Mouse (Mus musculus): ENCODE results near the gene Phc2. TPM values are rescaled to one million over a fixed set of nuclear protein-coding genes. Genes with fewer than 3 reads are reported as not detected.

Gene Phc2
- polyA plus RNA-seq, 1 experiment from 2014 or later = 19.4 TPM

DNA sequence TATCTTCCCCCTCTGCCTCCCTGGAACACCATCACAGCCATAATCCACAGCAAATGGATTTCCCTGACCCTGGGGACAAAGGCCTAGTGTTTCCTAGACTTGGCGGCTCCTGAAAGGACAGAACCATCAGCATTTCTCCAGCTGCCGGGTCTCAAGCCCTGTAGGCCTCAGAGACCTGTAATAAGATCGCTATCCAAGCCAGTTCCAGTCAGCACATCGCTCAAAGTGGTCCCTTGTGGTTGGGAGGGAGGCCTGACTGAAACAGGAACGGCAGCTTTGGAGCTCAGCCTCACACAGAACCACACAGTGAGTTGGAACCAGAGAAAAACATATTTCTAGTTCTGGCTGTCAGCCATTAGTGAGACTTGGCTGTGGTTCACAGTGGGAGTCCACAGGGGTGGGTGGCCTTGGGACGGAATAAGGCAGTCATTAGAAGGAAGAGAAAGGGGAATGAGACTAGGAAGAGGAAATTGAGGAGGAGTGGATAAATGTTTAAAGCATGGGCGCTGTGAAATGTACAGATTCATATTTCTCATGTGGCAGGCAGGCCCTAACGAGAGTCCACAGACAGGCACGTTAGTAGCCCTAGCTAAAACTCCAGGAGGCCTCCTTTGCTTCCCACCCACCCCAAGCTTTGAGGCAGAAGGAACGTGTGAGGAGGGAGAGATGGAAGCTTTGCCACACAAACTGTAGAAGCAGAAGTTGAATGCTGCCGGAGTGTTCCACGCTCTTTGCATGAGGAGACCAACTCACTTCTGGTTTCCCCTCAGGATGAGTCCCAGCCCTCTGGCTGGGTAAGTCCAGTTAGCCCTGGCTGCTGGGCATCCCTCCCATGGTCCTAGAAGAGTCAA lies 43.7 kb downstream of the Phc2 start:
- H3K9me3 ChIP-seq (ENCODE audit: low read length) = no peaks in the 10 kb centered on the region
- peak; percentile 93 for ATAC-seq (ENCODE audit: low FRiP score, low TSS enrichment)
- peak overlapping the region; percentile 39 for H3K9ac ChIP-seq (replicated peaks; ENCODE audit: low read length)
- peak overlapping the region; percentile 89 for H3K27ac ChIP-seq (ENCODE audit: low read length)
- WGBS = 37% methylated on average over 12 of the region's 12 CpGs
- no peaks in the 10 kb centered on the region for H3K27me3 ChIP-seq (ENCODE audit: insufficient read depth, low read length)
- no peaks in the 10 kb centered on the region for H3K36me3 ChIP-seq (ENCODE audit: insufficient read depth, low read length)
- H3K4me3 ChIP-seq (ENCODE audit: low read length) = no peak overlapping the region
- no peak overlapping the region for H3K4me2 ChIP-seq (replicated peaks; ENCODE audit: low read depth, low read length)
- H3K4me1 ChIP-seq (ENCODE audit: insufficient read depth, low read length) = peaks cover 54% of the 10 kb centered on the region

GRCm38 (mm10) chr4:128699916-128700315 lies 45.4 kb downstream of the Phc2 start:
- no peak overlapping the region for H3K27ac ChIP-seq (ENCODE audit: low read length)
- H3K9ac ChIP-seq (replicated peaks; ENCODE audit: low read length) = no peak overlapping the region
- 88% methylated on average over 4 of the region's 4 CpGs for WGBS
- ATAC-seq (ENCODE audit: low FRiP score, low TSS enrichment) = no peak
- no peaks in the 10 kb centered on the region for H3K9me3 ChIP-seq (ENCODE audit: low read length)
- H3K4me3 ChIP-seq (ENCODE audit: low read length) = no peak overlapping the region
- H3K4me2 ChIP-seq (replicated peaks; ENCODE audit: low read depth, low read length) = no peak overlapping the region
- H3K36me3 ChIP-seq (ENCODE audit: insufficient read depth, low read length) = no peaks in the 10 kb centered on the region
- H3K4me1 ChIP-seq (ENCODE audit: insufficient read depth, low read length) = peaks cover 45% of the 10 kb centered on the region
- H3K27me3 ChIP-seq (ENCODE audit: insufficient read depth, low read length) = no peaks in the 10 kb centered on the region

DNA sequence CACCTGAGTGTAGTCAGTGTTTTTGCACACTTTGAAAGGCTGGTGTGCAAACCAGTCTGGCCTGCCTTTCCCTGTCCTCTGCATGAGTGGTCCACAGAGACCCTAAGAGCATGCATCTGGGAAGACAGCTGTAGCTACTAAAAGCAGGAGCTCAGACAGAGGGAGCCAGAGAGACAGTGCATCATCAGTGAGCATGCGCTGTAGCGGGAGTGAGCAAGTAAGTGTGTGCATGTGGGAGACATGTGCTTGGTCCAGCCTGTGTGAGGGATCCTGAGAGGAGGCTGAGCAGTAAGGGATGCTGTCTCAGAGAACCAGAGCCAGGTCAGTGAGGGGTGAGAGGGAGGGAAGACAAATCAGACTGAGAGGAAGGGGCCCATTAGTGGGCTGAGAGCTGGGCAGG lies 46.0 kb downstream of the Phc2 start:
- no peaks in the 10 kb centered on the region for H3K36me3 ChIP-seq (ENCODE audit: insufficient read depth, low read length)
- no peak overlapping the region for H3K4me2 ChIP-seq (replicated peaks; ENCODE audit: low read depth, low read length)
- no peak for ATAC-seq (ENCODE audit: low FRiP score, low TSS enrichment)
- no peaks in the 10 kb centered on the region for H3K27me3 ChIP-seq (ENCODE audit: insufficient read depth, low read length)
- no peak overlapping the region for H3K9ac ChIP-seq (replicated peaks; ENCODE audit: low read length)
- no peaks in the 10 kb centered on the region for H3K9me3 ChIP-seq (ENCODE audit: low read length)
- no peak overlapping the region for H3K27ac ChIP-seq (ENCODE audit: low read length)
- 56% methylated on average over 2 of the region's 2 CpGs for WGBS
- H3K4me1 ChIP-seq (ENCODE audit: insufficient read depth, low read length) = peaks cover 40% of the 10 kb centered on the region
- no peak overlapping the region for H3K4me3 ChIP-seq (ENCODE audit: low read length)

GRCm38 (mm10) chr4:128705138-128705720 lies 50.7 kb downstream of the Phc2 start:
- H3K27ac ChIP-seq (ENCODE audit: low read length) = no peak overlapping the region

DNA sequence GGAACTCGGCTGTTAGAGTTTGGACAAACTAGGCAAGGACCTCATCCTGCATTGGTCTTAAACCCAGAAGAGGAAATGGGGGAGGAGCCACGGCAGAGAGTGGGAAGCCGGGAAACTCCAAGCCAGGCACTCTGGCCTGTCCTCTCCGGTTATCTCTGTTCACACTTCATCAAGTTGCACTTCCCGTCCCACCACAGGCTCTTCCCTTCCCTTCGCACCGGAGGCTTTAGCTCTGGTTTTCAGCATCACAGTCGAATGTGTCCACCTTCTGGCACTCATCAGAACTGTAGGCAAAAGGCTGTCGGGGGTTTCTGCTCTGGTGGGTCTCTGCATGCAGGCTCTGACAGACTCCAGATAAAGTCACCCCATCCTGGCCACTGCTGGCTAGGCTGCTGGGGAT lies 52.1 kb downstream of the Phc2 start:
- H3K27ac ChIP-seq (ENCODE audit: low read length) = no peak overlapping the region
- WGBS = 7% methylated on average over 9 of the region's 9 CpGs
- H3K9ac ChIP-seq (replicated peaks; ENCODE audit: low read length) = no peak overlapping the region

More at GRCm38 (mm10) chr4:128705138-128705720, 50.7 kb downstream of the Phc2 start:
- H3K36me3 ChIP-seq (ENCODE audit: insufficient read depth, low read length) = 0 out of 2 replicates have a peak, but pooled peaks cover 4% of the 10 kb centered on the region
- no peak overlapping the region for H3K4me3 ChIP-seq (ENCODE audit: low read length)
- H3K4me1 ChIP-seq (ENCODE audit: insufficient read depth, low read length) = peaks cover 14% of the 10 kb centered on the region
- no peak overlapping the region for H3K9ac ChIP-seq (replicated peaks; ENCODE audit: low read length)
- ATAC-seq (ENCODE audit: low FRiP score, low TSS enrichment) = no peak
- no peaks in the 10 kb centered on the region for H3K27me3 ChIP-seq (ENCODE audit: insufficient read depth, low read length)
- H3K9me3 ChIP-seq (ENCODE audit: low read length) = no peaks in the 10 kb centered on the region
- WGBS = 92% methylated on average over 15 of the region's 15 CpGs
- H3K4me2 ChIP-seq (replicated peaks; ENCODE audit: low read depth, low read length) = no peak overlapping the region

DNA sequence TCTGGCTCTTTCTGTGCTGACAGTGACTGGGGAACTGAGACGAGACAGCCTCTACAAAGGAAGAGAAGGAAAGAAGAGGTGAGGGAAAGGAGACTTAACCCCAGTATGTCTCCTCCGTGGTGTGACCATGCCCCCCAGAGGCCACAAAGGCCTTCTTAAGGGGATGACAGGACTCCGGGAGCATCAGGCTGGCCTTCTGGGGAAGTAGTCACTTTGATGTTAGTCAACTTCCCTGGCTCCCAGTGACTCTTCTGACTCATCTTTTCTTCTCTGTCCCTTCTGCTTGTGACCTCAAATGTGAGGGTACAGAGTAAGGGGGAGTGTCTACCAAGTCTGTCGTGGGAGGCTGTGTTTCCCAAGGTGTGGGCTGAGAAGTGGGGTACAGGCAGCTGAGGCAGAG lies 52.9 kb downstream of the Phc2 start:
- 58% methylated on average over 4 of the region's 4 CpGs for WGBS
- H3K9ac ChIP-seq (replicated peaks; ENCODE audit: low read length) = no peak overlapping the region
- no peaks in the 10 kb centered on the region for H3K9me3 ChIP-seq (ENCODE audit: low read length)

More for the DNA sequence above, 52.1 kb downstream of the Phc2 start:
- no peak overlapping the region; the same call in 1 of the 2 replicates for H3K4me2 ChIP-seq (replicated peaks; ENCODE audit: low read depth, low read length)
- peaks cover 16% of the 10 kb centered on the region for H3K4me1 ChIP-seq (ENCODE audit: insufficient read depth, low read length)
- peak; percentile 49; the same call in 1 of the 2 replicates for ATAC-seq (ENCODE audit: low FRiP score, low TSS enrichment)
- 0 out of 2 replicates have a peak, but pooled peaks cover 4% of the 10 kb centered on the region for H3K36me3 ChIP-seq (ENCODE audit: insufficient read depth, low read length)
- H3K27me3 ChIP-seq (ENCODE audit: insufficient read depth, low read length) = no peaks in the 10 kb centered on the region
- no peaks in the 10 kb centered on the region for H3K9me3 ChIP-seq (ENCODE audit: low read length)
- no peak overlapping the region for H3K4me3 ChIP-seq (ENCODE audit: low read length)

DNA sequence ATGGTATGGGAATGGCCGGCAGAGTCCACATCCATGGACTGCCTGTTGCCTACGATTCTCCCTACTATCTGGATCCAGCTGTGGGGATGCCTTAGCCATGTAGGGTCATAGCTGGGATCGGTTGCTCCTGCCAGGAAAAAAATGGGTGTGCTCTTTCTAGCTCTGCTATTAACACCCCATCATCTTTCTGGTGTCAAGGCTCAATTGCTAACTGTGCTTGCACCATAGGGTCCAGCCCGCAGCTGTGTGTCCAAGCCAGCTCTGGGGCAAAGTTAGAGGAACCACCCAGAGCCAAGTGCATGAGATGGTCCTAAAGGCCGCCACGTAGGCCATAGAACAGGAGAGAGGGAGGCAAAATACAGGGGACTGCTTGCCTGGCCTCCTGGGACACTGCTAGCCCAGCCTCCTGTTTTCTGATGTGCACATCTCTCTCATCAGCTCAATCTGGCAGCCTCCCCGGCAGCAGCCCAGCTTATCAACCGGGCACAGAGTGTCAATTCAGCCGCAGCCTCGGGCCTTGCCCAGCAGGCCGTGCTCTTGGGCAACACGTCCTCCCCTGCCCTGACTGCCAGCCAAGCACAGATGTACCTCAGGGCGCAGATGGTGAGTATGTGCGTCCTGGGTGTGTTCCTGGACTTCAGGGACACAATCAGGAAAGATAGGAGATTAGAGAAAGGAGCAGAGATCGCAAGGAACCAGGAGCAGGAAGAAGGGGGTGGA lies 54.7 kb downstream of the Phc2 start:
- Histone ChIP-seq H3K27me3 (ENCODE audit: insufficient read depth, low read length) (no peaks in the 10 kb centered on the region), H3K4me1 (ENCODE audit: insufficient read depth, low read length) (peaks cover 26% of the 10 kb centered on the region), H3K9me3 (ENCODE audit: low read length) (no peaks in the 10 kb centered on the region), H3K27ac (ENCODE audit: low read length) (no peak overlapping the region), H3K4me2 (replicated peaks; ENCODE audit: low read depth, low read length) (no peak overlapping the region), H3K36me3 (ENCODE audit: insufficient read depth, low read length) (0 out of 2 replicates have a peak, but pooled peaks cover 4% of the 10 kb centered on the region), H3K9ac (replicated peaks; ENCODE audit: low read length) (no peak overlapping the region), H3K4me3 (ENCODE audit: low read length) (no peak overlapping the region)
- WGBS = 84% methylated on average over 15 of the region's 15 CpGs
- ATAC-seq (ENCODE audit: low FRiP score, low TSS enrichment) = no peak

More for the DNA sequence above, 52.9 kb downstream of the Phc2 start:
- H3K4me1 ChIP-seq (ENCODE audit: insufficient read depth, low read length) = peaks cover 23% of the 10 kb centered on the region
- 0 out of 2 replicates have a peak, but pooled peaks cover 4% of the 10 kb centered on the region for H3K36me3 ChIP-seq (ENCODE audit: insufficient read depth, low read length)
- H3K4me3 ChIP-seq (ENCODE audit: low read length) = no peak overlapping the region
- H3K27ac ChIP-seq (ENCODE audit: low read length) = no peak overlapping the region
- H3K4me2 ChIP-seq (replicated peaks; ENCODE audit: low read depth, low read length) = no peak overlapping the region
- H3K27me3 ChIP-seq (ENCODE audit: insufficient read depth, low read length) = no peaks in the 10 kb centered on the region
- ATAC-seq (ENCODE audit: low FRiP score, low TSS enrichment) = no peak

DNA sequence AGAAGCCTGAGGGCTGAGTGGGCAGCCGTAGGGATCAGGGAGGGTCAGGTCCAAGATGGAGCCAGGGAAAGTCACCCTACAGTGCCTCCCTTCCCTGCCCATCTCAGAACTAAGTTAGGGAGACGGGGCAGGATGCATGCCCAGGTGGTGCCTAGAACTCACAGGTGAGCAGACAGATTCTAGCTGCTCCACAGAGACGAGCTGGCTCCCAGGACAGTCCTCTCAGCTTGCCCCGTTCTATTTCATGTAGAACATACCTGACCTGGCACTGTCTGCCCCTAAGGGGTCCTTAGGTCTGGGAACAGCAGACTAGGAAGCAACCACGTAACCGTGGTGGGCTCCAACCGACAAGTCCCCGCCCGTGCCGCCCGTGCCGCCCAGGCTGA lies 55.3 kb downstream of the Phc2 start:
- no peaks in the 10 kb centered on the region for H3K9me3 ChIP-seq (ENCODE audit: low read length)
- no peak overlapping the region for H3K4me3 ChIP-seq (ENCODE audit: low read length)
- H3K4me2 ChIP-seq (replicated peaks; ENCODE audit: low read depth, low read length) = no peak overlapping the region
- H3K4me1 ChIP-seq (ENCODE audit: insufficient read depth, low read length) = peaks cover 29% of the 10 kb centered on the region
- WGBS = 93% methylated on average over 12 of the region's 12 CpGs
- 0 out of 2 replicates have a peak, but pooled peaks cover 4% of the 10 kb centered on the region for H3K36me3 ChIP-seq (ENCODE audit: insufficient read depth, low read length)
- no peaks in the 10 kb centered on the region for H3K27me3 ChIP-seq (ENCODE audit: insufficient read depth, low read length)
- H3K9ac ChIP-seq (replicated peaks; ENCODE audit: low read length) = no peak overlapping the region
- ATAC-seq (ENCODE audit: low FRiP score, low TSS enrichment) = no peak
- no peak overlapping the region for H3K27ac ChIP-seq (ENCODE audit: low read length)

- Histone ChIP-seq H3K27me3 (ENCODE audit: insufficient read depth, low read length) (no peaks in the 10 kb centered on the region), H3K36me3 (ENCODE audit: insufficient read depth, low read length) (0 out of 2 replicates have a peak, but pooled peaks cover 4% of the 10 kb centered on the region), H3K4me1 (ENCODE audit: insufficient read depth, low read length) (peaks cover 34% of the 10 kb centered on the region), H3K4me3 (ENCODE audit: low read length) (no peak overlapping the region), H3K27ac (ENCODE audit: low read length) (no peak overlapping the region), H3K4me2 (replicated peaks; ENCODE audit: low read depth, low read length) (no peak overlapping the region), H3K9me3 (ENCODE audit: low read length) (no peaks in the 10 kb centered on the region), H3K9ac (replicated peaks; ENCODE audit: low read length) (no peak overlapping the region)
- 88% methylated on average over 6 of the region's 6 CpGs for whole genome bisulfite sequencing
- ATAC-seq (ENCODE audit: low FRiP score, low TSS enrichment) = no peak
Measured at GRCm38 (mm10) chr4:128710286-128710685, 55.8 kb downstream of the Phc2 start.

Measured in kidney, embryonic 16.5 days (tissue).